Mouse (Mus musculus) brain, adult 2 months (tissue): ENCODE data around the gene Rnf26.
"Not testable (repeated sequence)": the region's sequence is repeated elsewhere in the genome, so short reads cannot be mapped to it uniquely, and the experiment has no call there.

Experiments
- DNase-seq: peaks from one replicate; pipeline ENCODE4 v3.0.0; 2011; ENCODE audit warnings: low read depth, low spot score

Rnf26 gene

GRCm38 (mm10) chr9:44125546-44126428 is 12.5 kb upstream of the Rnf26 start:
- peak; percentile 96 for DNase-seq

- DNase-seq = no peak
These were observed 11.7 kb upstream of the Rnf26 start for GRCm38 (mm10) chr9:44125026-44125425.

- DNase-seq = no peak
These were observed 11.0 kb upstream of the Rnf26 start for GRCm38 (mm10) chr9:44124317-44124716.

DNA sequence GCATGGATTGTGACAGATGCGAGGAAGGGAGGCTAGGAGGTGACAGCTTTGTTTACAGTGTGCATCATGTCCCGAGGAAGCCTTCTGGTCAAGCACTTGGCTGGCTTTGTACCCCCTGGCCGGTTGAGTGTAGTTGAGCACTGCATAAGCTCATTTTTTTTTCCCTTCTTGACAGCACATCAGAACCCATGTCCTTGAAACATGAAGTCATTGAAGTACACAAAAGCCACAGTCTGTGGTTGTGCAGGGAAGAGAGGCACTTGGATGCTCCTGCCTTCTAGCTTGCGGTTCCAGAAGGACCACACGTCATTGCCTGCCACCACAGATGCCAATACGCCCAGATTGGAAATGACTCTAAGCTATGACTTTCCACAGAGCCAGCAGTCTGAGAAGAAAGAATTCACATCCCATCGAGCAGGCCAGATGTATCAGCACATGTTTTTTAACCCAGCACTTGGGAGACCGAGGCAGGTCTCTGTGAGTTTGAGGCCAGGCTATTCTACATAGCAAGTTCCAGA is 6.7 kb upstream of the Rnf26 start:
- DNase-seq = peak; percentile 55

DNA sequence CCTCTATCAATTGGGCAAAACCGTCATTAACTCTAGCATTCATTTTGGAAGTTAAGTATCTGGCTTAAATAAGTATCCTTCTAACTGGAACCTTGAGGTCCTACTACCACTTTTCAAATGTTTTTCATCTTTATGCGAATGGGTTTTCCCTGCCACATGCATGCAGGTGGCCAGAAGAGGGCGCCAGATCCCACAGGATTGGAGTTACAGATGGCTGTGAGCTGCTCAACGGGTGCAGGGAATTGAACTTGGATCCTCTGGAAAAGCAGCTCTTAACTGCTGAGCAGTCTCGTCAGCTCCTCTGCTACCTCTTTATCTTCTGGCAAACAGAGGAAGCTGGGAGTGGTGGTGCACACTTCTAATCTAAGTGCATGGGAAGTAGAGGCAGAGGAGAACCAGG is 5.7 kb upstream of the Rnf26 start:
- peak; percentile 38 for DNase-seq

- DNase-seq = no peak
These were observed 2.9 kb upstream of the Rnf26 start for GRCm38 (mm10) chr9:44116182-44116581.

- DNase-seq = no peak
These were observed 2.3 kb upstream of the Rnf26 start for GRCm38 (mm10) chr9:44115599-44115998.

GRCm38 (mm10) chr9:44114453-44114852 is 1.1 kb upstream of the Rnf26 start:
- DNase-seq = no peak

GRCm38 (mm10) chr9:44111909-44112308 is 1.4 kb downstream of the Rnf26 start:
- DNase-seq = not testable (repeated sequence)

DNA sequence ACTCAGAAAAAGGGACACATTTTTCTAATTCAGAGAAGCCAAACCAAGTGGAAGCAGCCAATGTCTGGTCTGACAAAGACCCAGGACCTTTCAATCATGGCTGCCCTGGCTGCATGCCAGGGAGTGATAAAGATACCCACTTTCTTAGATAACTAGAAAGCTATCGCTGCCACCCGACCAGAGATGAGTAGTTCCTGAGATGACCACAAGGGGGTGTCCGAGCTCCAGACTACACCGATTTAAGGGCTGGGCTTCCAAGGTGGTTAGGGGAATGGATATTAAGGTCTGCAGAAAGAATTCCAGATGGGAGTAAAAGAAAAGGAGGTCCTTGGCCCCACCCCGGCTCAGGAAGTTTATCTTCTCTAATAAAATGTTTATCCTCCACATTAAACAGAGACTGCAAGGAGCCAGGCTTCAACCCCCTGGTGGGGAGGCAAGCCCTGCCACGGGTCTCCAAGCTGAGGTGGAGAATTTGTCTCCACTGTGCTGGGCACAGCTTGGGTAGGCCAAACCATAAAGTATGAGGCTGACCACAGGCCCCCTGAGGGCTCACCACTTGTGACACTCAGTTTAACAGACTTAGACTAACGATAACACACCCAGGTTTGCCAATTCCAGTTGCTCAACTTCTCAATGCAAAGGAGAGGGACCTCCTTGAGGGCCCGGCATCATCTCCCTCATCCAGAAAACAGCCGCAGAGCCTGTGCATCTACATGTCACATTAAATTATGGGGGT is 3.8 kb downstream of the Rnf26 start:
- peak; percentile 81 for DNase-seq

GRCm38 (mm10) chr9:44108269-44109055 is 4.9 kb downstream of the Rnf26 start:
- DNase-seq = no peak

- DNase-seq = peak; percentile 51
These were observed 5.6 kb downstream of the Rnf26 start for GRCm38 (mm10) chr9:44107557-44108179.

GRCm38 (mm10) chr9:44107110-44107509 is 6.2 kb downstream of the Rnf26 start, which contains the start of gene C1qtnf5:
Gene C1qtnf5, plus strand, starts transcription at chr9:44107245.
- peak; percentile 77 for DNase-seq

DNA sequence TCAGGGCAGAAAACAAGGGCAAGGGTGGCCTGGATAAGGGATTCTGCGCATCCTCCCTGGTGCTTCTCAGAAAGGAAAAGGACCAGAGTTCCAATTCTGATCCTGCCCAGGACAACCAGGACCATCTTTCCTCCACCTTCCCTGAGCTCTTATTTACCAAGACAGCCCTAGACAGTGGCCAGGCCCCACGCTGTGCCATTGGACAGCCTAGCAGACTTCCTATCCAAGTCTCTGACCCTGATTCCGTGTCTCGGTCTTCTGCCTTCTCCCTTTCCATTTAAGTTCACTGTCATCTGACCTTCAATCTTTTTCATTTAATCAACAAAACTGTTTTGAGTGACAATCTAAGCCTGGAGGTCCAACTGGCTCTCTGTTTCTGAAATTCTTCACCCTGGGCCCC is 6.7 kb downstream of the Rnf26 start:
- peak; percentile 55 for DNase-seq

DNA sequence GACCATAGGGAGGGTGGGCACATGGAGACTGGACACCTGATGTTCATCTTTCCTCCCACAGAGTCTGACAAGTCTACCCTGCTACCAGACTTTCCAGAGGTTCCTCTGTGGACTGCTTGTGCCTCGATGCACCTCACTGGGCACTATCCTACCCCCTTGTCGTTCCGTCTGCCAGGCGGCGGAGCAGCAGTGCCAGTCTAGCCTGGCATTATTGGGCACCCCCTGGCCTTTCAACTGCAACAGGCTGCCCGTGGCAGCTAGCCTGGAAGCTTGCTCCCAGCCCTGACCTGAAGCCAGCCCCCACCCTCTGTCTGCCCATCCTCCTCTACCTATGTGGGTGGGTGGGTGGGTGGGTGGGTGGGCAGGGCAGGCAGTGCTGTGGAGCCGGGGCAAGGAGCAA is 7.1 kb downstream of the Rnf26 start:
- DNase-seq = no peak

DNA sequence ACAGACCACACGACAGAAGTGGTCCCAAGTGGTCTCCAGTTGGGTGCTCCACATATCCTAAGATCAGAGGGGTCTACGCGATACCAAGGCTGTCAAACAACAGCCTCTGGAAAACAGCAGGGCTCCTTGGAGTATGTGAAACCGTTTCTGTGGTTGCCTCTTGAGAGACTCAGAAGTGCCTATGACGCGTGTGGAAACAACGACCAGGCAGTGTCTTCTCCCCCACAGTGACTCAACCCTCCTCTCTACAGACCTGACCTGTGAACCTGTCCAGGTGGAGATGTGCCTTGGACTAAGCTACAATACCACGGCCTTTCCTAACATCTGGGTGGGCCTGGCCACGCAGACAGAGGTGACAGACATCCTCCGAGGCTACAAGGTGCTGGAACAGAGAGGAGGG is 7.5 kb downstream of the Rnf26 start:
- DNase-seq = no peak

DNA sequence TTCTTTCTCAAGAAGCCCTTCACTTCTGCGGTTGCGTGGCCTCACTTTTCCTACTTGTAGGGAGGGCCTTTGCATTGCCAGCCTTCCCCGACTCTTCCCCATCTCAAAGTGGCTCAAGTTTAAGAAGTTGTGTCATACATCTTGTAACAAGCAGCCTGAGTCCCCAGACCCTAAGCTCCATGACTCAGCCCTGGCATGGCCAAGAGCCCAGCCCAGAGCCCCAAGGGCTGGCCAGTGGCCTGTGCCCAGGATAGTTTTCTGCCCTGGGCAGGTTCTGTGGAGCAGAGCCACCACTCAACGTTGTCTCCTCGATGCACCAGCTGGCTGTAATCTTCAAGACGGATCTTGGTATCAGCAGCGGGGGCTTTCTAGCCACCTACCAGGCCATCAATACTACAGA is 8.4 kb downstream of the Rnf26 start:
- DNase-seq = no peak

- DNase-seq = no peak
These were observed 11.8 kb downstream of the Rnf26 start, which contains the start of gene Mfrp for GRCm38 (mm10) chr9:44101490-44101889. Gene Mfrp, plus strand, starts transcription at chr9:44101729.

DNA sequence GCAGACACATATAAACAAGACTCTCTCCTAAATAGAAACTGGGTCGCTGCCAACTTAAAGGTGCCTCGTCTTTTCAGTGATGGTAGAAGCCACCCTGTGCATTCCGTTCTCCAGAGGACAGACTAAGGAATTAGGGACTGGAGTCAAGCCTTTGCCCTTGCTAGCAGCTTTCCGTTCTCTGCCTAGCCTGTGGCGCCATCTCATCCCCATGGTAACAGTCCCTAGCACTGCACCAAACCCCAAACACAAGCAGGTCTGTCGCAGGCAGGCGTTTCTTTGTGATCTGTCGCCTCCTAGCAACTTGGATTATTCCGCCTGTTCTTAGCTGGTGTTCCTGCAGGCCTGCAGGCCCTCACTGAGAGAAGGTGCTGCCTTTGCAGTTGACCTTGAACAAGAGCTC is 16.8 kb downstream of the Rnf26 start:
- peak; percentile 88 for DNase-seq

GRCm38 (mm10) chr9:44095781-44096180 is 17.5 kb downstream of the Rnf26 start:
- no peak for DNase-seq

DNA sequence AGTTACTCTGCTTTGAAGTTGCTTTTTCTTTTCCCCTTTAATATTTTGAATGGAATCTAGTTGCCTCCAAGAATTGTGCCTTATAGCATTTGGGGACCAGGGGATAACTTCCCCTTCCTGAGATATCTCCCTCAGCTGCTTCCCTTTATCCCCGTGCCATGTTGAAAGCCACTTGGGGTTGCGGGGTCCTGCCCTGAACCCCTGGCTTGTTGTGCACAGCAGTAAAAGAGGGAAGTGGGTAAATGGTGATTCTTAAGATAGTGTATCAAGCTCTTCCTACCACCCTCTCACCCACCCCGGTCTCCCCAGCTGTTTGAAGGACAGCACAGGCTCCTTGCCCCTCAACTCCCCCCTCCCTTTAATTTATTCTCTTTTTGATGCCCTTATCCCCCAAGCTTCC is 18.6 kb downstream of the Rnf26 start:
- DNase-seq = no peak
